Mouse (Mus musculus) kidney, postnatal 0 days (tissue): ENCODE results near the gene Rundc3b. TPM values are rescaled to one million over a fixed set of nuclear protein-coding genes. Genes with fewer than 3 reads are reported as not detected.

Source experiments
- ATAC-seq: fragments of 200-750 bp; cut with Nextera tagmentation; replicated peaks from 2 replicates; pipeline ENCODE4 v1.8.0; 2017; ENCODE audit warnings: low read depth, moderate number of reproducible peaks, moderate TSS enrichment, moderate library complexity; ENCODE audit not compliant: low FRiP score
- DNase-seq: peaks from one replicate; pipeline ENCODE4 v3.0.0-alpha.2; 2016; ENCODE audit warnings: low spot score
- H3K27ac ChIP-seq: fragments of 300-500 bp; sonication (generic); 2 replicates; pipeline ENCODE4 v1.5.1; 2014; ENCODE audit warnings: mild to moderate bottlenecking
- H3K27me3 ChIP-seq: fragments of 300-500 bp; sonication (generic); 2 replicates; pipeline ENCODE4 v1.6.1; 2014; ENCODE audit warnings: low read length, mixed read lengths; ENCODE audit not compliant: insufficient read depth
- H3K36me3 ChIP-seq: fragments of 300-500 bp; sonication (generic); 2 replicates; pipeline ENCODE4 v1.6.1; 2014; ENCODE audit warnings: low read length, mixed read lengths; ENCODE audit not compliant: insufficient read depth
- H3K4me1 ChIP-seq: fragments of 300-500 bp; sonication (generic); replicated peaks from 2 replicates; pipeline ENCODE4 v1.6.1; 2014; ENCODE audit warnings: antibody characterized with exemption, low read length, mixed read lengths; ENCODE audit not compliant: insufficient read depth
- H3K4me2 ChIP-seq: fragments of 300-500 bp; sonication (generic); 2 replicates; pipeline ENCODE4 v1.6.1; 2014; ENCODE audit warnings: mild to moderate bottlenecking, low read length, moderate library complexity, mixed read lengths
- H3K4me3 ChIP-seq: fragments of 300-500 bp; sonication (generic); replicated peaks from 2 replicates; pipeline ENCODE4 v1.5.1; 2014; ENCODE audit warnings: low read depth, low read length
- H3K9ac ChIP-seq: fragments of 300-500 bp; sonication (generic); 2 replicates; pipeline ENCODE4 v1.6.1; 2014; ENCODE audit warnings: low read depth, low read length
- H3K9me3 ChIP-seq: fragments of 300-500 bp; sonication (generic); replicated peaks from 2 replicates; pipeline ENCODE4 v1.6.1; 2016; ENCODE audit warnings: low read length, inconsistent platforms, mixed read lengths
- CTCF ChIP-seq: IDR thresholded peaks from 2 replicates; pipeline ENCODE4 v1.5.1; 2016; ENCODE audit warnings: antibody characterized with exemption, low read depth, mild to moderate bottlenecking, moderate library complexity
- WGBS: fragments of 180-500 bp; shearing (Covaris S2); extraction: QIAGEN DNeasy Blood & Tissue Kit; methylation state at CpG from one replicate; pipeline ENCODE4 v1.1.7; 2014; 5-methylcytosine and 5-hydroxymethylcytosine counted together
- polyA plus RNA-seq: library from polyadenylated mRNA; unstranded; fragments of >200 nt; fragmentation: Nextera tagmentation; extraction: Ambion mirVana; gene quantifications from 2 replicates; pipeline ENCODE4 v1.2.1, GENCODE M21; 2015

Gene Rundc3b
- 1.1 TPM in 2 replicates for polyA plus RNA-seq

DNA sequence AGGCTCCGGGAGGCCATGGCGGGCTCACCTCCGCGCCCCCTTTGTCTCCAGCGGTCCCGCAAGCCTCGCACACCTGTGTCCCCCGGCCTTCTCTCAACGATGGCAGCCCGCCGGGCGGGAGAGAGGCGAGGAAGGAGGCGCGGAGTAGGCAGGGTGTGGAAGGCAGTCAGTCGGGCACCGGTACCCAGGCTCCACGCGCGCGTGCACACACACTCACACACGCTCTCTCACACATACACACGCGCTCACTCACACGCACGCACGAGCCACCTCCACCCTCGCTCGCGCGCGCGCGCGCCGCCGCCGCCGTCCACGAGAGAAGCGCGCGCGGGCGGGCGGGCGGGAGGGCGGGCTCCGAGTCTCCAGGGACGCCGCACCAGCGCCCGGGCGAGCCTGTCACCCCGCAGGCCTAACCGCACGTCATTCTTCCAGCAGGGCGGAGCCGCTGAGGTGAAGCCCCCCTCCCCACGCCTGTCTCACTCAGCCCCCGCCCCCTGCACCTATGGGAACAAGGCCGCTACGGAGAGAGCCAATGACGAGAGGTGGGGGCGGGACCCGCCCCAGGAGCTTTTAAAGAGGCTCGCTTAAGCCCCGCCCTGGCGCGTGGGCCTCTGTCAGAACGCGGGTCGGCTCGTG lies at the start of gene Rundc3b:
Gene Rundc3b, minus strand, starts transcription at position 357 of the 636 bp plus-strand sequence.
- Histone ChIP-seq H3K36me3 (no peaks in the 10 kb centered on the region), H3K4me1 (no peaks in the 10 kb centered on the region), H3K4me3 (peak within 1 kb of the TSS; percentile 82), H3K27ac (no peak within 1 kb of the TSS), H3K4me2 (peak within 1 kb of the TSS; percentile 100), H3K9ac (peak within 1 kb of the TSS; percentile 62), H3K9me3 (no peaks in the 10 kb centered on the region), H3K27me3 (no peaks in the 10 kb centered on the region)
- peak; percentile 94 for DNase-seq
- peak; percentile 98 for ATAC-seq
- under 1% methylated on average over 36 of the region's 74 CpGs for WGBS
- no peak for TF ChIP-seq CTCF

DNA sequence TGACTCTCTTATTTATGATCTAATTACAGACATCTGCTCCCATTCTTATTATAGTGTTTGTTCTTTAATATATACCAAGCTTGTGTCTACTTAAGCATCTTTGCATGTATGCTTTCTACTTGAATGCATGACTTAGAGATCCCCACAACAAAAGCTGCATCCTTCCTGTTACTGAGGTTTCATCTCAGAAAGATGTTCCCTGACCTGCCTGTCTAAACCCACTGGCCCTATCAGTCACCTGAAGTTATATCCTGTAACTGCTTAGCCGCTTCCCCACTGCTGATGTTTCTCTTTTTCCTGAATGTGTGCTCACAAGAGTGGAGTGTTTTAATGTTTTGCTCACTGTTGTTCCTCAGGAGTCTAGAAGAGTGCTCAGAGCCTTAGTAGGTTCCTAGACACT lies 46.9 kb upstream of the Rundc3b start:
- DNase-seq, result no peak
- ATAC-seq, result no peak
- no peaks in the 10 kb centered on the region for H3K9me3 ChIP-seq
- no peak overlapping the region for H3K27ac ChIP-seq
- no peak overlapping the region for H3K4me3 ChIP-seq
- H3K4me1 ChIP-seq, result no peaks in the 10 kb centered on the region
- no peaks in the 10 kb centered on the region for H3K27me3 ChIP-seq
- no peak overlapping the region for H3K4me2 ChIP-seq
- 89% methylated on average over 1 of the region's 1 CpGs for WGBS
- no peak overlapping the region for H3K9ac ChIP-seq
- H3K36me3 ChIP-seq, result no peaks in the 10 kb centered on the region
- TF ChIP-seq CTCF, result no peak

DNA sequence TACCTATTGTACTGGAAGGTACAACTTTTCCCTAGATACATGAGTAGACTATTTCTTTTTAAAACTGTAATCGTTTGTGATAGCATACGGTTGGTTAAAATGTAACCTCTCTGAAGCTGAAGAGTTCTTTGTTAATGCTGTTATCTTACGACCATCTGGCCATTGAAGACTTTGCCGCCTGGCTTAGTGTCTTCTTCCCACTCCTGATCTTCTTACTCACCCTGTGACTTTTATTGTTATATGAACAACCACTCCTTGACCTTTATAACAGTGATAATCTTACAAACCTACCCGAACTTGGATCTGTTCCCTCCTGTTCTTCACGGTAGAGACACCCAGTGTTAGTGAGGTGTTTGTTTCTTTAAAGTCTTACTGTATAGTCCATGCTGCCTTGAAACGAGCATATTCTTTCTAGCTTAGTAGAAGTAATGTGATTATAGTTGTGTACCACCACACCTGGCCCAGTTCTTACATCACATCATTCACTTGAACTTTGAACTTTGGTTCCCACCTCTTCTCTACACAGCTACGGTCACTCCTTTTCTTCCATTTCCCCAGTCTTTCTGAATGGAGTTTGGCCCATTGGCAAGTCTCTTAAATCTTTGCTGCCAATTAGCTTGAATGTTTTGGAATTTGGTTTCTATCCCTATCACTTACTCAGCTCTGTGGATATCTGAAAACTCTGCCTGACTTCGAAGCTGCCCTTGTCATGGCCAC lies 45.2 kb upstream of the Rundc3b start:
- 76% methylated on average over 9 of the region's 9 CpGs for WGBS
- no peak for ATAC-seq

DNA sequence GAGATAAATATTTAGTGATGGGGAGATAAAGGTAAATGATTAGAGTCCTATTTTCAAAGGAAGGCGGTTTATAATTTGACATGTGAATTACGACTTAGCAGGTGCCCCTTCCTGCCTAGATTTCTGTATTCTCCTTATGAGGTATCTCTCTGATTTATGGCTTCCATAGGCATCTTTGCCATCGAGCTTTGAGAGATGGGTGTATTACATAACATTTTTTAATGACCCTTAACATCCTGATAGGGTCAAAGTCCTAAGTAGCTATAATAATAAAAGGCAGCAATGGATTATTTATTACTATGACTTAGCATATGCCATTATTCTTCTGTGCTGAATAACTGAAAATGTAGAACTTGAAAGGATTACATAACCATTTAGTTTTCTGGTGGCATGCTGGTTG lies 41.9 kb upstream of the Rundc3b start:
- TF ChIP-seq CTCF, result no peak
- Histone ChIP-seq H3K4me1 (no peaks in the 10 kb centered on the region), H3K4me3 (no peak overlapping the region), H3K27ac (no peak overlapping the region), H3K27me3 (no peaks in the 10 kb centered on the region), H3K9ac (no peak overlapping the region), H3K36me3 (no peaks in the 10 kb centered on the region), H3K9me3 (no peaks in the 10 kb centered on the region), H3K4me2 (no peak overlapping the region)
- no peak for DNase-seq
- WGBS, result 32% methylated on average over 3 of the region's 3 CpGs
- no peak for ATAC-seq

More for the DNA sequence above, 45.2 kb upstream of the Rundc3b start:
- Histone ChIP-seq H3K27me3 (no peaks in the 10 kb centered on the region), H3K9me3 (no peaks in the 10 kb centered on the region), H3K9ac (no peak overlapping the region), H3K36me3 (no peaks in the 10 kb centered on the region), H3K4me3 (no peak overlapping the region), H3K4me1 (no peaks in the 10 kb centered on the region), H3K4me2 (no peak overlapping the region), H3K27ac (no peak overlapping the region)
- DNase-seq, result no peak
- TF ChIP-seq CTCF, result no peak

DNA sequence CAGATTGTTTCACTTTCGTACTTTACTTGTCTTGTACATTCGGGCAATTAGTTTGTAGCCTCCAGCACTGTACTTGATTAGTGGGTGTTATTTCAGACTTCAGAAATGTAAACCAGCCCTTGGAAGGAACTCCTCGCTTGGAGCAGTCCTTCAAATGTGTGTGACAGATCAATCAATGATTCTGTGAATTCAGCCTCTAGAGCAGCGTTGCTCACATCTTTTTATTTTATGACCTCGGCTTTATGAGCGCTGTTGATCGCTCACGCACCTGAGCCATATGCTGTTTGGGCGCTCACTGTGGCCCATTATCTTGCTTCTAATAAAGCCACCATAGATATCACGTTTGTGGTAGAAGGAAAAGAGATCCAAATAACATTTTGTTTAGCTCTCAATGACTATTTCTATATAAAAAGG lies 38.0 kb upstream of the Rundc3b start:
- 66% methylated on average over 10 of the region's 10 CpGs for WGBS
- no peak overlapping the region for H3K27ac ChIP-seq
- H3K9me3 ChIP-seq, result no peaks in the 10 kb centered on the region
- TF ChIP-seq CTCF, result no peak
- no peaks in the 10 kb centered on the region for H3K27me3 ChIP-seq
- H3K4me3 ChIP-seq, result peak overlapping the region; percentile 33
- no peak for DNase-seq
- H3K4me1 ChIP-seq, result no peaks in the 10 kb centered on the region
- ATAC-seq, result no peak
- peak overlapping the region; percentile 86 for H3K4me2 ChIP-seq
- H3K9ac ChIP-seq, result no peak overlapping the region
- no peaks in the 10 kb centered on the region for H3K36me3 ChIP-seq

DNA sequence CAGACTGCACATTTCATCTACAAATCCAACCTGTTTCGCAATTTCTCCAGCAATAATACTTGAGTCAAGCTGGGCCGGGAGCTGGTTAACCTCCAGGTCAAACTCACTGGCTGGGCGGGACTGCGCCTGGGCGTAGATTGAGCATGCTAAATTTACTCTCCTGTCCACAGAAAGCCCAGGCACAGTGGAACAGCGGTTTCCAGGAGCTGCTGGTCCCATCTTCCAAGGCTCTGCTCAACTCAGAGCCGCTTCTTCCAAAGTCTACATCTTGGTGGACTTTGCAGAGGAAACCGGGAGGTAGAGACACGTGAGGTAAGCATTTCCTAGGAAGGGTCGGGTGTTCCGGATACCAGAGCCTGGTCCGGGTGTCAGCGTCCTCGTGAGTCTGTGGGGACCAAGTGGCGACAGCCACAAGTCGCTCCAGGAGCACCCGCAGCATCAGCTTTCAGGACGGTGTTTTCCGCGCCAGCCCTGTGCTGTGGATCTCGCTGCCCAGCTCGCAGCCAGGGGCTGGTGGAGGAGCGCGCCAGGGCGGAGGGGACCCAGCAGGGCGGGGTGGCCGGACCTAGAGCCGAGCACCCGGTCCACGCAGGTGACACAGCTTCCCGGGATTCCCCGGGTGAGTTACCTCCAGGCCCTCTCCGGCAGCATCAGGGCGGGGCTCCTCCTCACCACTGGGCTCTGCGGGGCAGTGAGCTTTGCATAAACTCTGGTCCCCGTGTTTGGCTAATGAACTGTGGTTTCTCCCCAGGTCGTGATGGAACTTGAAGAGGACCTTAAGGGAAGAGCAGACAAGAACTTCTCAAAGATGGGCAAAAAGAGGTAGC lies 37.4 kb upstream of the Rundc3b start, which contains the start of gene Abcb1a:
Gene Abcb1a, plus strand, starts transcription at position 167 of the 827 bp plus-strand sequence.
- Histone ChIP-seq H3K9ac (peak within 1 kb of the TSS; percentile 24; the same call in 1 of the 2 replicates), H3K27ac (no peak within 1 kb of the TSS), H3K4me1 (no peaks in the 10 kb centered on the region), H3K4me2 (peak within 1 kb of the TSS; percentile 86), H3K27me3 (no peaks in the 10 kb centered on the region), H3K9me3 (no peaks in the 10 kb centered on the region), H3K36me3 (no peaks in the 10 kb centered on the region), H3K4me3 (peak within 1 kb of the TSS; percentile 33)
- ATAC-seq (peak; percentile 46; the same call in 1 of the 2 replicates), DNase-seq (peak; percentile 36)
- 2% methylated on average over 34 of the region's 37 CpGs for WGBS
- TF ChIP-seq CTCF, result no peak
